Mouse (Mus musculus): ENCODE measurements around the gene Sbno2.

The Sbno2 gene

GRCm38 (mm10) chr10:80121639-80122038, 16.3 kb upstream of the Sbno2 start:
- no peak for DNase-seq

- no peak for DNase-seq
These were observed 14.8 kb upstream of the Sbno2 start for GRCm38 (mm10) chr10:80120146-80120545.

GRCm38 (mm10) chr10:80118552-80118951, 13.2 kb upstream of the Sbno2 start:
- DNase-seq: no peak

- no peak for DNase-seq
These were observed 12.4 kb upstream of the Sbno2 start for GRCm38 (mm10) chr10:80117736-80118135.

- no peak for DNase-seq
These were observed 11.7 kb upstream of the Sbno2 start for GRCm38 (mm10) chr10:80116927-80117691.

- no peak for DNase-seq
These were observed 11.2 kb upstream of the Sbno2 start for GRCm38 (mm10) chr10:80116563-80116926.

GRCm38 (mm10) chr10:80115944-80116335, 10.6 kb upstream of the Sbno2 start:
- DNase-seq: no peak

GRCm38 (mm10) chr10:80115290-80115943, 10.0 kb upstream of the Sbno2 start, which contains the start of gene Stk11:
TSS of gene Stk11 (plus strand) at chr10:80115803.
- DNase-seq: peak; percentile 100

DNA sequence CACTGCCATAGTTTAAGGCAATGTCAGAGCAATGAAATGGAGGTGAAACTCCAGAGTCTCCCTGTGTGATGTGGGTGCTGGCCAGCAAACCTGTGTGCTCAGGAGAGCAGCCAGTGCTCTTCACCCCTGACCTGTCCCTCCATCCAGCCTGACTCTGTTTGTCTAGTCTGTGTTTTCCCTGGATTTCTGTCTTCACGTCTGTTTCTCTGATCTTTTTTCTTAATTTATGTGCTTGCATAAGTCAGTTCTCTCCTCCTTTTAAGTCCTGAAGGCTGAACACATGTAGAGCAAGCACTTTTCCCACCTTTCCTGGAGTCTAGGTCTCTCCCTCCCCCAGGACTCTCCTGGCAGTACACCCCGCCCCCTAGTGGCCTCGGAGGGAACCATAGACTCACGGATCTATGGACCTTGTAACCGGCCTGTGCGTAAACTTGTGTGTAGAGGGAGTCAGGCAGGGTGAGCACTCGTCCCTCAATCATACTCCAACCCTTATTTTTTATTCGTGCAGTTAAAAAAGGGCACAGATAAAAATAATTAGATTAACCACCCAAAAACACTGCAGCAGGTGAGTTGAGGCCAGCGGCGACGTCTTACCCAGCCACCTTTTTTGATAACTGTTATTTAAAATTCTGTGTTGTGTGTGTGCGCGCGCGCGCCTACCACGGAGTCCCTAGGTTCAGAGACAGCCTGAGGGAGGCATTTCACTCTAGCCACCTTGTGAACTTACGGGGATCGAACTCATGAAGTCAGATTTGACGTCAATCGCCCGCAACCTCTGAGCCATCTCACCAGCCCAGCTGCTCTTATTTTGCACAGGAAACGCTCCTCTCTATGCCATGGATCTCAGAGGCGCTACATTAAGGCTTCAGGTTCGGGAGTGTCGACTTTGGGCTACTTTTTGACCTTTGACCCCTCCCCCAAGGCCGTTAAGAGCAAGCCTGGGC, 9.2 kb upstream of the Sbno2 start:
- DNase-seq: peak; percentile 94

DNA sequence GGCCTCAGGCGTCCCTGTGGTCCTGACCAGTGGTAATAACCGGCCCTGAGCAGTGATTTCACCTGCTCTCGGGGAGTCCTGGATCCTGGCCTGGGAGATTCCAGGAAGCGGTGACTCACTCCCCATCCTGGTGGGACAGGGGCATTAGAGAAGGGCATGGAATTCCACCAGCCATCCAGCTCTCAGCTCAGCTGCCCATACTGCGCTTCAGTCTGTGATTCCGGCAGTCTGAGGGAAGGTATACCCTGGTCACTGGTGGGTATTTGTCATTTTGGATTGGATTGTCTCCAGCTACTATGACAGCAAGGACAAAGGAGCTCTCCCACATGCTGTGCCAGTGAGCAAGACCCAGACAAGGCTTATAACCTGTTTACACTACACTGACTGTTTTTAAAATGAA, 2.3 kb upstream of the Sbno2 start:
- peak; percentile 41 for DNase-seq

GRCm38 (mm10) chr10:80105926-80106325, 555 bp upstream of the Sbno2 start:
- DNase-seq: no peak

DNA sequence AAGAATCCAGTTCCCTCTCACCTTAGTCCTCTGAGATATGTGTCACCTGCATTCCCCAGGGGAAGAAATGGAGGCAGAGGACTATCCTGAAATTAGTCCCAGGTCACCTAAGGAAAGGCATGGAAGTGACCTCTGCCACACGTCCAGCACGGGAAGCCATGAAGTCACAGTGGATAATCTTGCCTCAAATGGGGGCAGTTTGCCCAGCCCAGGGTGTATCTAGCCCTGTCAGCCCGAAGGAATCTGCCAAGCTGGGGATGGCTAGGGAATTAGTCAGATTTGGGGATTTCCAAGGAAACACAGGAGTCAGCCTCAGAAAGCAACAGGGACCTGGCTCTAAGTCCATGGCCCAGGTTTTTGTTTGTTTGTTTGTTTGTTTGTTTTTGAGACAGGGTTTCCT, 1.2 kb downstream of the Sbno2 start:
- no peak for DNase-seq

DNA sequence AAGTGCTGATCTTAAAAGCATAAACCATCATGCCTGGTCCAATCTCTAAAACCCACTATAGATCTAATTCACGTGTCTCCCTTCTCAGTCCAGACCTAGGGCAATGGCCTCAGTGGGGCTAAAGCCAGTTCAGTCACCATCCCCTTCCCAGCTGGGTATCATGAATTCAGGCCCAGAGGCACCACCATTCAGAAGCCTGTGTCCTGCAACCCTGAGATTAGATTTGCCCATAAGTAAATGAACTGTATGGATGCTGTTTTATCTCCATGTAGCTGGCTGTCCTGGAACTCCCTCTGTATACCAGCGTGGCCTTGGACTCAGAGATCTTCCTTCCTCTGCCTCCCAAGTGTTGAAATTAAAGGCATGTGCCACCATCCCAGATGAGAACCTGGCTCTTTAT, 2.3 kb downstream of the Sbno2 start:
- DNase-seq: no peak

GRCm38 (mm10) chr10:80102216-80102915, 3.0 kb downstream of the Sbno2 start:
- peak; percentile 93 for DNase-seq

DNA sequence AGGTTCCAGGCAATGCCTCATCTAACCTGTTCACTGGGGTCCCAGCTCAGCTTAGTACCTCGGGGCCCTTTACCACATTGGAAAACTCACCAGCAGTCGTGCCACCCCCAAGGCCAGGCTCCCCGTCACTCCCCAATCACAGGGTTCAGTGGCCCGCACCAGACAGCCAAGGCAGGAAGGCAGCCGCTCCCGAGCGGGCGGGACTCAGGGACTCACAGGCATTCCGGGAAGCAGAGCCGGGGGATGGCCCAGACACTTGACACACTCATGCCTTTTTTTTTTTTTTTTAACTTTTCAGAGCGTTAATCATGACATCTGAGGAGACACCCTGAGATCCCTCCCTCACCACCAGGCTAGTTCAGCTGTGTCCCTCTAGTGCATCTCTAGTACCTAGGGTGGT, 4.4 kb downstream of the Sbno2 start:
- DNase-seq: peak; percentile 63

DNA sequence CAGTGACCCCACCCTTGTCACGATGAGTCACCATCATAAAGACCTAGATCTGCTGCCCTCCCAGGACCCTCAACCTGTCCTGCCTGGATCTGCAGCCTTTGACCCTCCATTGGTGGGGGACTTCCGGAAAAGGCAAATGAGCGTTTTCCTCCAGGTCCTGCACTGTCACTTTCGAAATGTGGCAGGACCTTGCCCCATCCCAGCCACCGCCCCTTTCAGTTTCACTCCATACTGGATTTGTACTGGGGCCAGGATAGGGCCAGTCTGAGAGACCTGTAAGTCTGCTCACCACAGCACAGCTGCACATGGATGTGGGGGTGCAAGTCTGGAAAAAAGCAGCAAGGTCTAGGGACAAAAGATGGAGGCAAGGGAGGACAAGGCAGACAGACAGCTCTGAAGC, 6.7 kb downstream of the Sbno2 start:
- DNase-seq: peak; percentile 32

- peak; percentile 48 for DNase-seq
These were observed 8.1 kb downstream of the Sbno2 start for GRCm38 (mm10) chr10:80097275-80097674.

DNA sequence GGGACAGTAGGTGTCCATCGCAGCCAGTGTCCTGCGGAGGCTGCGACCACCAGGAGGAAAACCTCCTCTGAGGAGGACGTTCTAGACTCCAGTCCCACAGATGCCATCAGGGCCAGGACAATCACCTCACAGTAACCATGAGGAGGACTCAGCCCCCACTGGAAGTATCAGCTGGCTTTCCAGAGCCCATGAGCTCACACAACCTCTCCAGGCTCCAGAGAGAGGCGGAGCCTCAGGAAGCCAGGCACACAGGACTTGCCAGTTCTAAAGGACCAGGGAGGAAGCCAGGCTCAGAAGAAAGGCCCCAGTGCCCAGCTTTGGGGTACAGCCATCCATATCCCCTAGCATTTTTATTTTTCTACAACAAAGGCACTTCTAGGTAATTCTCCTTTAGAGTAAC, 9.8 kb downstream of the Sbno2 start:
- peak; percentile 49 for DNase-seq

DNA sequence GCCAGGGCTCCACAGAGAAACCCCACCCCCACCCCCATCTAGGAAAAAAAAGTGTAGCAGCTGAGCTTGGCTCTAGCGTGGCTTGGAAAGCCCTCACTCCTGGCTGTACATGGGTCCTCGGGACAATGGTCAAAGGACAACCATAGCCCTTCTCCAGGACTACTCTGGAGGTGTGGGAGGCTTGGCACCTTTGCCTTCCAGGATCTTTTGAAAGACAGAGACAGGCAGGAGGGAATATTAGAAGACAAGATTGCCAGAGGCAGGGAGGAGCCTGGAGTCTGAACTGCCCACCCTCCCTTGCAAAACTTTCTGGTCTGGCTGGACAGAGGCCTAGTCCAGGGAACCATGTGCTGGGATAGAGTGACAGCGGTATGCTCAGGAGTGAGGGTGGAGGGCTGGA, 10.7 kb downstream of the Sbno2 start:
- DNase-seq: peak; percentile 67

DNA sequence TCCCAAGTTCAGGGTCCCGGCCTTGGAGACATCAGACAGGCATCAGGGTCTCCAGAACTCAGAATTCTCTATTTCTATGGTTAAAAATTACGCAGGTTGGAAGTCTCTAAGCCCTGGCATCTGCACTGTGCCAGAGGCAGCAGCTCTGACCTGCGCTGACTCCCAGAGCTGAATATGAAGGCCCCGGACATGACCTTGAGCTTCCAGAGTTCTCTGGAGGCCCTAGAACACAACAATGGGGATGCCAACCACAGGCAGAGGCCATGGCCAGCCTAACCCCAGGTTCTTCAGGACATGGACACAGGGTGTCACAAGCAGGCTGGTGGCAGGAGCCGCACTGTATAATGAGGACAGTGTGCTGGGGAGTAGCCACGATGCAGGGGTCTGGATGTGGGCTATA, 11.3 kb downstream of the Sbno2 start:
- no peak for DNase-seq

GRCm38 (mm10) chr10:80092690-80093089, 12.7 kb downstream of the Sbno2 start:
- DNase-seq: no peak

DNA sequence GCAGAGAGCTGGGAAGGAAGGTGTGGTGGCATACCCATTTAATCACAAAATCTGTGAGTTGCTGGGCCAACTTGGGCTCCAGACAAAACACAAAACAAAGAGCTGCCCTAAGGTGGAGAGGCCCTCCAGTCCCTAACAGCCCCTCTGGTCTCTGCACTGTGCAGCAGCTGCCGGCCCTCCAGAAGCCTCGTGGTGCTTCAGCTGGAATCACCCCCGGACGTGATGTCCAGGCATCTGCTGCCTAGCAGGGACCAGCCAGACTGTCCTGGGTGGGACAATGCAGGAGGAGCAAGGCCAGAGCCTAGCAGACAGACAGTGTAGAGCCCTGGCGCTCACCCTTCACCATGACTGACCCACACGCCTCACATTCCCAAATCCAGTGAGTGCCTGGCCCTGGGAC, 13.8 kb downstream of the Sbno2 start:
- no peak for DNase-seq

- DNase-seq: peak; percentile 47
These were observed 16.2 kb downstream of the Sbno2 start for GRCm38 (mm10) chr10:80089146-80089545.

Data from kidney, postnatal 14 days (tissue).